Mouse (Mus musculus) frontal cortex, postnatal 36 days (tissue): Measurements from ENCODE around the gene Hddc3.
A peak's percentile ranks its signal among the peaks of the same experiment; 100 is the strongest.
"Not testable (repeated sequence)": the region's sequence is repeated elsewhere in the genome, so short reads cannot be mapped to it uniquely, and the experiment has no call there.

Source experiments
- DNase-seq, 2 experiments: peaks; one replicate each; pipeline ENCODE4 v3.0.0; 2022; ENCODE audit warnings: low spot score in 2 of 2

Gene Hddc3

GRCm38 (mm10) chr7:80369967-80370431 is 27.1 kb downstream of the Hddc3 start:
- no peak for DNase-seq

DNA sequence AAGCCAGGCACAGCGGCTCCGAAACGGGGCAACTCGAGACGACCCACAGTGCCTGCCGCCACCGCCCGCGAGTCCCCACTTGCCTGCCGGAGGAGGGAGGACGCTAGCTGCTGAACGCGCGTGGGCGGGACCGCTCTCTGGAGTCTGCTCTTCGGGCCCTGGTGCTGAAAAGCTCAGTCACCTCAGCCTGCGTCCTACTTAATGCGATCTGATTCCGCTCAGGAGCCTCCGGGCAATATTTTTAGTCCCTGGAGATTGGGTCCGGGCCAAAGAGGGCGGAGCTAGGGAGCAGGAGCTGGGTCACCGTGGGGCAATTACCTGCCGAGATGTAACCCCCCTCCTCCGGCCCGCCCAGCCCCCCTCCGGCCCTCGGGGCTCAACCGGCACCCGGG is 27.7 kb downstream of the Hddc3 start:
- peak; percentile 83 to 85 for DNase-seq

- DNase-seq, result peak; percentile 73 to 74
These were observed 28.3 kb downstream of the Hddc3 start, which contains the start of gene Man2a2 for GRCm38 (mm10) chr7:80371041-80371751. Gene Man2a2, minus strand, starts transcription at chr7:80371375.

DNA sequence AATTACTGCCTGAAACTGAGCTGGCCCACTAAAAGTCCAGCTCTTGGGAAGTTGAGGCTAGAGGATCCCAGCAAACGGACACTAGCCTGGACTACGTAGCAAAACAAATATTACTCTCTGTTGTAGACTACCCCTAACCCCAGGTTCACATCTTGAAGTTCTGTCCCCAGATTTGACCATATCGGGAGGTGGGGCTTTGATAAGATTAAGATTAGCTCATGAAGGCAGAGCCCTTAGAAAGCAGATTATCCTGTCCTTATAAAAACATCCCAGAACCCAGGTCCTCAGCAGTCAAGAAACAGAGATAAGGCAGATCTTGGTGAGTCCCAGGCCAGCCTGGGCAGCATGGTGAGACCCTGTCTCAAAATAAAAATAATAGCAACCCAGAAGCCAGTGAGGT is 29.3 kb downstream of the Hddc3 start:
- DNase-seq, result no peak

DNA sequence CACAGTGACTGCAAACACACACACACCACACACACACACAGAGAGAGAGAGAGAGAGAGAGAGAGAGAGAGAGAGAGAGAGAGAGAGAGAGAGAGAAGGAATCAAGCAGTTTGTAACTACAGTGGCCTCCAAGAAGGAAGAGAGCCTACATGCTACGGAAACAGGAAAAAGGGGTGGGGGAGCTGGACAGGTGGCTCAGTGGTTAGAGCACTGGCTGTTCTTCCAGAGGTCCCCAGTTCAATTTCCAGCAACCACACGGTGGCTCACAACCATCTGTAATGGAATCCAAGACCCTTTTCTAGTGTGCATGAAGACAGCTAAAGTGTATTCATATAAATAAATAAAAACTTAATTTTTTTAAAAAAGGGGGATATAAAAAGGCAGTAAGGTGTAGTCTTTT is 29.8 kb downstream of the Hddc3 start:
- no peak for DNase-seq

- no peak for DNase-seq
These were observed 30.4 kb downstream of the Hddc3 start for GRCm38 (mm10) chr7:80373352-80373751.

GRCm38 (mm10) chr7:80373850-80374249 is 30.9 kb downstream of the Hddc3 start:
- DNase-seq, result no peak

- no peak for DNase-seq
These were observed 31.4 kb downstream of the Hddc3 start for GRCm38 (mm10) chr7:80374280-80374679.

DNA sequence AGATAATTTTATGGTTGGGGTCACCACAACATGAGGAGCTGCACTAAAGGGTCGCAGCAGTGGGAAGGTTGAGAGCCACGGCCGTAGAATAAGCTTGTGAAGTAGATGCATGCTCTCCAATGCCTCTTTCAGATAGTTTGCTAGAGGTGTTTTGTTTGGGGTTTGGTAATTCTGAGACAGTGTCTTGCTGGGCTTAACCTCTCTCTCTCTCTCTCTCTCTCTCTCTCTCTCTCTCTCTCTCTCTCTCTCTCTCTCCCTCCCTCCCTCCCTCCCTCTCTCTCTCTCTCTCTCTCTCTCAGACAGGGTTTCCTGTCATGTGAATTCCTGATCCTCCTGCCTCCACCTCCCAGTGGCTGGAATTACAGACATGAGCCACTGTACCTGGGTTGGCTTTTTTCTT is 31.8 kb downstream of the Hddc3 start:
- no peak for DNase-seq

GRCm38 (mm10) chr7:80375376-80376039 is 32.6 kb downstream of the Hddc3 start:
- no peak for DNase-seq

DNA sequence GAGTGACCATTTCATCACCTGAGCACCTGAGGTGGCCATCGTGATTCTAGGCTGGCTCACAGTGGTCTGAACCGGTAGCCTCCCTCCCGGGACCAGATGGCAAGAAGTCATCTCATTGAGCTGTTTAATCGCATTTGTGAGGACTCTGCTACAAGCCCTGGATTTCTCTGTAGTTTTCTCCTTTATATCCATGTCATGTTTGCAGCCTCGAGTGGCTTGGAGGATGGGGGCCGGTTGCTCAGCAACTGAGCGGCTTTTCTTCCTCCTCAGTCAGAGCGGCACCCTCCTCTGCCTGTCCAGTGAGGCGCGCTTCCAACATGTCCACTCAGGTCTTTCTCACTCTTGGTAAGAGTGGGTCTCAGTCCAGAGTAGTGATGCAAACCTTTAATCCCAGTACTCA is 33.3 kb downstream of the Hddc3 start:
- DNase-seq, result no peak

GRCm38 (mm10) chr7:80377471-80377870 is 34.6 kb downstream of the Hddc3 start:
- DNase-seq, result peak in 1 of 2 experiments; percentile 71

DNA sequence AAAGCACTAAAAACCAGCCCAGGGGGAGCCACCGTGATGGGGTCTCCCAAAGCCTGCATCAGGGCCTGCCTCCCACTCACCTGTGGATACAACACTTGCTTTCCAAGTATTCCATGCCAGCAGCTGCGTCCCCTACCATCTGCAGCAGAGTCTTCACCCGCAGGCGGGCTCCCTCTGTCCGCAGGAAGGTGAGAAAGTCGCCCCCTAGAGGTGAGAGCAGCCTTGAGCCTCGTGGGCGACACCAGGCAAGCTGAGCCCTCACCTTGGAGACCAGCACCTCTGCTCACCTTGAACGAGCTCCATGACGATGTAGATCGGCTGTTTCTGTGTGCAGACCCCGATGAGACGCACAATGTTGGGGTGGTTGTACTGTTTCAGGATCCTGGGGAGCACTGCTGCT is 36.6 kb downstream of the Hddc3 start:
- DNase-seq, result no peak

DNA sequence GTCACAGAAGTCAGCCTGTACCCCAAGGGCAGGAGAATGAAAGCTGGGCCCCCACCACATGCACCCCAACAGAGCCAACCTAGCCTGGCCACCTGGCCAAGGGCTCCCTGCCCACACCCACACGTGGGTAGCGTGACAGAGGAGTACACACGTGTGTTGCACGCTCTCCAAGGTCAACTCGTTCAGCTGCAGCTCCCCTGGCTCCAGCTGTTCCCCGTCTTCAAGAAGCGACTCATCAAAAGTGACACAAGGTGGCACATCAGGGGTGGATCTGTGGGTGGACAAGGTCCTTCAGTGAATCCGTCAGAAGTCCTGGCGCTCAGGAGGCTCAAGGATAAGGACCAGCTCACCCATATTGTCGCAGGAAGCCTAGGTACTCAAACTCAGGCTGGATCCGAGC is 40.0 kb downstream of the Hddc3 start:
- DNase-seq, result no peak

GRCm38 (mm10) chr7:80386235-80386930 is 43.5 kb downstream of the Hddc3 start:
- DNase-seq, result peak; percentile 88 to 89

- DNase-seq, result no peak
These were observed 44.2 kb downstream of the Hddc3 start for GRCm38 (mm10) chr7:80387033-80387632.

DNA sequence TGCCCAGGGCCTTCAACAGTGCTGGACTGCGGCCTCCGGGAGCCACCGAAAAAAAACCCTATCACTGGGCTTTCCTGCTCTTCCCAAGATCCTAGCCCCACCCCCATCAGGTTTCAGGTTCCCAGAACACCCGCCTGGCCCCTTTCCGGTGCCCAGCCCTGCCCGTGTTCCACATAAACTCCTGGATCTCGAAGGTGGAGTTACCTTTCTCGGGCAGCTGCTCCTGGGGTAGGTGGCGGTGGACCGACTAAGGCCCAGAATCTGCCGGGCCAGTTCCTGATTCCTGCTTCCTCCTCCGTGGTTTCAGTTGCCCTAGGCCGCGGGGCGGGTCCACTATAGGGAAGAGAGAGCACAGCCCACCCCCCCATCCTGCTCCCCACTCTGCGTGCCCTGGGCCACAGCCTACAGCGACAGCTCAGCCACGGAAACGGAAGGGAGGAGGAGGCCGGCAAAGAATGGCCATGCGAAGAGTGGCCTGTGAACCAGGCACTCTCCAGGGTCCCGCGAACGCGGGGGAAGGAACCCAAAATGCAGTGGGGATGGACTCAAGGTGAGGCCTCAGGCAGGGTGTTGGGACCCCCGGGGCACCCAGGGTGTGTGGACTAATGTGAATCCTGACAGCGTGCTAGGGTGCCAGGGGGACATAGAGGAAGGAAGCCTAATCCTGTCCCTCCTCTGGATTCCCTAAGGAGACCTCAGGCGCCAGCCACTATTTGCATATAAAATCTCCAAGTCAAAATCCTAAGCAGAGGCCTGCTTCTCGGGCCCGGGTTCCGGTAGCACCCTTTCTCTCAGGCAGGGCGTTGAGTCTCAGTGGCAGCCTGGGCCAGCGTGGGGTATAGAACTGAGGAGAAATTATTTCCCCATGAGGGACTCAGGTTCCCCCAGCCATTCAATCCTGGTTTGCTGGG is 45.0 kb downstream of the Hddc3 start, which contains the start of gene Fes:
TSS of gene Fes (minus strand) at position 314 of the 911 bp plus-strand sequence.
- DNase-seq, result no peak

- DNase-seq, result no peak
These were observed 49.2 kb downstream of the Hddc3 start for GRCm38 (mm10) chr7:80392119-80392518.

GRCm38 (mm10) chr7:80394600-80394999 is 51.7 kb downstream of the Hddc3 start:
- no peak for DNase-seq

DNA sequence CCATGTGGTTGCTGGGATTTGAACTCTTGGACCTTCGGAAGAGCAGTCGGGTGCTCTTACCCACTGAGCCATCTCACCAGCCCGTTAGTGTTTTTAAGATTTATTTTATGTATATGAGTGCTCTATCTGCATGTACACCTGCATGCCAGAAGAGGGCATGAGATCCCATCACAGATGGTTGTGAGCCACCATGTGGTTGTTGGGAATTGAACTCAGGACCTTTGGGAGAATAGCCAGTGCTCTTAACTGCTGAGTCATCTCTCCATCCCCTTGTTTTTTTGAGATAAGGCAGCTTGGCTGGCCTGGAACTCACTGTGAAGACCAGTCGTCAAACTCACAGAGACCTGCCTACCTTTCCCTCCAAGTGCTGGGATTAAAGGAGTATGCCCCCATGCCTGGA is 53.5 kb downstream of the Hddc3 start:
- not testable (repeated sequence) for DNase-seq

DNA sequence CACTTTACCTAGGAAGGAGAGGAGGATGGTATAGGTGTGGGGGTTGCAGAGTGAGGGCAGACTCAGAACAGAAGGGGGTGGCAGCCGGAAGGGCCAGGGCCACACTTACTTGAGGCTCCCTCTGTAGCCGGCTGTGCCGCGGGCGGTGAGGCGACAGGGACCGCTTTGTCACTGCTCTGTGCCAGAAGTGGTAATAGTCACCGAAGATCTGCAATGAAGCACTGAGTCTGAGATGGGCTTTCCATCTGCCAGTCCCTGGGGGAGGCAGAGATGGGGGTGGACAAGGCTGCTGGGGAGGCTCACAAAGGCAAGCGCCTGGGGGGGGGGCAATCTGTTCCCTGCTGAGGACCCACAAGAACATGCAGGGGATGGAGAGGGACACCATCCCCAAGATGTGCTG is 55.1 kb downstream of the Hddc3 start:
- DNase-seq, result peak in 1 of 2 experiments; percentile 51
